Mouse (Mus musculus) MEL (cell line): ENCODE measurements around the gene Gm11273. TPM values are rescaled to one million over a fixed set of nuclear protein-coding genes. Genes with fewer than 3 reads are reported as not detected.

Experiments
- DNase-seq: peaks from one replicate; pipeline ENCODE4 v3.0.0; 2011; ENCODE audit warnings: low read depth, low spot score
- H3K27ac ChIP-seq: 2 replicates; pipeline ENCODE4 v1.5.1; 2012; ENCODE audit warnings: low read depth, mild to moderate bottlenecking, control low read depth, low read length, moderate library complexity; ENCODE audit not compliant: control insufficient read depth
- H3K27me3 ChIP-seq, 2 experiments: fragments of 150-350 bp in 1 of 2; sonication (generic) in 1 of 2; 2 replicates each; pipeline ENCODE4 v1.6.1; 2012; ENCODE audit warnings: low read length in 2 of 2, mild to moderate bottlenecking in 2 of 2, improper control_type of control experiment in 1 of 2, moderate library complexity in 1 of 2; ENCODE audit not compliant: insufficient read depth in 2 of 2, control insufficient read depth in 1 of 2
- H3K36me3 ChIP-seq, 2 experiments: 2 replicates each; pipeline ENCODE4 v1.6.1; 2012 to 2014; ENCODE audit warnings: low read length in 2 of 2, improper control_type of control experiment in 1 of 2, inconsistent platforms in 1 of 2, mild to moderate bottlenecking in 1 of 2; ENCODE audit not compliant: insufficient read depth in 2 of 2, control insufficient read depth in 1 of 2
- H3K4me1 ChIP-seq, 2 experiments: fragments of 150-350 bp in 1 of 2; sonication (generic) in 1 of 2; 2 replicates each; pipeline ENCODE4 v1.6.1; 2012; ENCODE audit warnings: low read length in 2 of 2, improper control_type of control experiment in 1 of 2, mild to moderate bottlenecking in 1 of 2; ENCODE audit not compliant: insufficient read depth in 2 of 2, control insufficient read depth in 1 of 2
- H3K4me3 ChIP-seq, 2 experiments: fragments of 150-350 bp in 1 of 2; sonication (generic) in 1 of 2; 2 replicates each; pipeline ENCODE4 v1.5.1; 2012; ENCODE audit warnings: low read depth in 2 of 2, low read length in 2 of 2, mild to moderate bottlenecking in 2 of 2, moderate library complexity in 2 of 2, control low read depth in 1 of 2, improper control_type of control experiment in 1 of 2; ENCODE audit not compliant: control insufficient read depth in 1 of 2, insufficient read depth in 1 of 2
- H3K79me2 ChIP-seq: 2 replicates; pipeline ENCODE4 v1.6.1; 2012; ENCODE audit warnings: mild to moderate bottlenecking, low read length, moderate library complexity; ENCODE audit not compliant: control insufficient read depth, poor library complexity, insufficient read depth
- H3K9ac ChIP-seq: 2 replicates; pipeline ENCODE4 v1.6.1; 2012; ENCODE audit warnings: low read depth, mild to moderate bottlenecking, control low read depth, low read length, moderate library complexity; ENCODE audit not compliant: control insufficient read depth, poor library complexity, severe bottlenecking
- H3K9me3 ChIP-seq: fragments of 150-350 bp; sonication (generic); replicated peaks from 2 replicates; pipeline ENCODE4 v1.6.1; 2012; ENCODE audit warnings: mild to moderate bottlenecking, low read length, improper control_type of control experiment, moderate library complexity; ENCODE audit not compliant: insufficient read depth
- CHD1 ChIP-seq: IDR thresholded peaks from 2 replicates; pipeline ENCODE4 v1.6.1; 2012; ENCODE audit warnings: low read depth, mild to moderate bottlenecking, inconsistent platforms, low read length, improper control_type of control experiment
- CHD2 ChIP-seq: IDR thresholded peaks from 2 replicates; pipeline ENCODE4 v1.6.1; 2011; ENCODE audit warnings: low read length, improper control_type of control experiment
- CTCF ChIP-seq, 3 experiments: IDR thresholded peaks in 2 of 3; conservative IDR thresholded peaks in 1 of 3; 2 replicates each; pipeline ENCODE4 v1.5.1; 2011 to 2012; ENCODE audit warnings: low read length in 3 of 3, low read depth in 2 of 3, mild to moderate bottlenecking in 2 of 3, improper control_type of control experiment in 1 of 3, inconsistent platforms in 1 of 3, mixed read lengths in 1 of 3, moderate library complexity in 1 of 3; ENCODE audit not compliant: control insufficient read depth in 1 of 3, insufficient read depth in 1 of 3, poor library complexity in 1 of 3, severe bottlenecking in 1 of 3
- E2F4 ChIP-seq: IDR thresholded peaks from 2 replicates; pipeline ENCODE4 v1.6.1; 2011; ENCODE audit warnings: low read depth, low read length, improper control_type of control experiment, borderline replicate concordance
- ELF1 ChIP-seq: IDR thresholded peaks from 2 replicates; pipeline ENCODE4 v1.6.1; 2014; ENCODE audit warnings: low read depth, mild to moderate bottlenecking, inconsistent platforms, low read length, improper control_type of control experiment, moderate library complexity
- GABPA ChIP-seq: IDR thresholded peaks from 2 replicates; pipeline ENCODE4 v1.6.1; 2012; ENCODE audit warnings: low read depth, mild to moderate bottlenecking, inconsistent platforms, low read length, improper control_type of control experiment, moderate library complexity
- GATA1 ChIP-seq: IDR thresholded peaks from 2 replicates; pipeline ENCODE4 v1.6.1; 2011; ENCODE audit warnings: low read depth, low read length, improper control_type of control experiment
- HCFC1 ChIP-seq: IDR thresholded peaks from 2 replicates; pipeline ENCODE4 v1.6.1; 2012; ENCODE audit warnings: low read depth, mild to moderate bottlenecking, inconsistent platforms, low read length, improper control_type of control experiment, moderate library complexity
- JUND ChIP-seq: IDR thresholded peaks from 2 replicates; pipeline ENCODE4 v1.6.1; 2011; ENCODE audit warnings: low read depth, mild to moderate bottlenecking, improper control_type of control experiment, low read length
- MXI1 ChIP-seq: IDR thresholded peaks from 2 replicates; pipeline ENCODE4 v1.6.1; 2011; ENCODE audit warnings: mild to moderate bottlenecking, low read depth, low read length, improper control_type of control experiment
- NRF1 ChIP-seq: IDR thresholded peaks from 2 replicates; pipeline ENCODE4 v1.6.1; 2014; ENCODE audit warnings: low read depth, mild to moderate bottlenecking, inconsistent platforms, low read length, improper control_type of control experiment, moderate library complexity; ENCODE audit not compliant: poor library complexity, insufficient read depth, severe bottlenecking
- POLR2A ChIP-seq, 2 experiments: IDR thresholded peaks; 2 replicates each; pipeline ENCODE4 v1.6.1; 2011 to 2012; ENCODE audit warnings: low read length in 2 of 2, mild to moderate bottlenecking in 2 of 2, control low read depth in 1 of 2, improper control_type of control experiment in 1 of 2, low read depth in 1 of 2, moderate library complexity in 1 of 2; ENCODE audit not compliant: control insufficient read depth in 1 of 2, insufficient read depth in 1 of 2, poor library complexity in 1 of 2
- POLR2AphosphoS2 ChIP-seq: IDR thresholded peaks from 2 replicates; pipeline ENCODE4 v1.6.1; 2011; ENCODE audit warnings: low read length, improper control_type of control experiment
- POLR2AphosphoS5 ChIP-seq: IDR thresholded peaks from 2 replicates; pipeline ENCODE4 v1.6.1; 2012; ENCODE audit warnings: low read depth, borderline replicate concordance, mild to moderate bottlenecking, inconsistent platforms, low read length, moderate library complexity, mixed read lengths
- RAD21 ChIP-seq: IDR thresholded peaks from 2 replicates; pipeline ENCODE4 v1.6.1; 2011; ENCODE audit warnings: mild to moderate bottlenecking, low read depth, low read length, improper control_type of control experiment
- SIN3A ChIP-seq: IDR thresholded peaks from 2 replicates; pipeline ENCODE4 v1.6.1; 2012; ENCODE audit warnings: low read length, improper control_type of control experiment, inconsistent platforms
- TAL1 ChIP-seq: IDR thresholded peaks from 2 replicates; pipeline ENCODE4 v1.6.1; 2012; ENCODE audit warnings: mild to moderate bottlenecking, inconsistent platforms, low read length, moderate library complexity, mixed read lengths
- USF1 ChIP-seq: IDR thresholded peaks from 2 replicates; pipeline ENCODE4 v1.6.1; 2014; ENCODE audit warnings: low read depth, mild to moderate bottlenecking, inconsistent platforms, low read length, improper control_type of control experiment, moderate library complexity
- USF2 ChIP-seq, 2 experiments: IDR thresholded peaks; 2 replicates each; pipeline ENCODE4 v1.6.1; 2011 to 2012; ENCODE audit warnings: improper control_type of control experiment in 2 of 2, low read length in 2 of 2, borderline replicate concordance in 1 of 2, inconsistent platforms in 1 of 2, low read depth in 1 of 2, mild to moderate bottlenecking in 1 of 2; ENCODE audit not compliant: insufficient read depth in 1 of 2
- ZKSCAN1 ChIP-seq: IDR thresholded peaks from 2 replicates; pipeline ENCODE4 v1.6.1; 2012; ENCODE audit warnings: low read depth, mild to moderate bottlenecking, inconsistent platforms, low read length, improper control_type of control experiment, moderate library complexity
- ZMIZ1 ChIP-seq: IDR thresholded peaks from 2 replicates; pipeline ENCODE4 v1.6.1; 2012; ENCODE audit warnings: low read depth, mild to moderate bottlenecking, inconsistent platforms, low read length, improper control_type of control experiment, moderate library complexity
- ZNF384 ChIP-seq: IDR thresholded peaks from 2 replicates; pipeline ENCODE4 v1.6.1; 2012; ENCODE audit warnings: low read depth, mild to moderate bottlenecking, inconsistent platforms, low read length, improper control_type of control experiment
- polyA plus RNA-seq, 2 experiments: library from polyadenylated mRNA; stranded (reverse) in 1 of 2; unstranded in 1 of 2; fragments of >175 nt in 1 of 2; fragments of >200 nt in 1 of 2; gene quantifications; 2 replicates each; pipeline versions ENCODE4 v1.2.1 to v1.2.4; 2012; ENCODE audit warnings: low replicate concordance in 2 of 2, low read depth in 1 of 2; ENCODE audit not compliant: insufficient read length in 2 of 2, insufficient read depth in 1 of 2, missing spikeins in 1 of 2
- total RNA-seq: library from RNA; depleted of rRNA; stranded (reverse); fragments of 300-350 nt; gene quantifications from 2 replicates; pipeline ENCODE4 v1.2.3, GENCODE M21; 2012

Gene Gm11273
- total and polyA plus RNA-seq, 3 experiments: 32.5 to 306 TPM; not detected in 1

DNA sequence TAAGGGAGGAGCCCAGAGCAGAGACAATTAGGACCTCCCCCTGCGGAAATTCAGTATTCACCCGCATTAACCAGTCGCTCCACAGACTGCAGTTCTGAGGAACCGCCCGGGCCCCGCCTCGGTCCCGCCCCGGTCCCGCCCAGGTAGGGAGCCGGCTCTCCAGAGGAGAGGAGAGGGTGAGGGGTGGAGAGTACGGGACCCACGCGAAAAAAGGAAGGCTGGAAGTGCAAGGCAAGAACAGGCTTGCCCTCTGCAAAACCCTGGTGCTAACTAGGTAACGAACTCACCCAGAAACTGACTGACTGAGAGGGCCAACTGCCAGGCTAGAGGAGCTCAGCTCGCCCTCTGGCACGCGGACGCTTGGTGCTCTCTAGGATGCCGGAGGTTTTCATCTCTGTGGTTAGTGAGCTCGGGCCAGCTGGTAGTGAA, 5.0 kb upstream of the Gm11273 start (continued):
- TF ChIP-seq CHD2 (no peak), JUND (no peak), ZMIZ1 (no peak), POLR2AphosphoS2 (no peak), GATA1 (no peak), RAD21 (no peak), CTCF (IDR thresholded peaks at IDR 0.05 in 2 of 3, conservative IDR thresholded peaks at IDR 0.05 in 1 of 3; ENCODE audit: control insufficient read depth in 1 of 3, insufficient read depth in 1 of 3, low read depth in 2 of 3, low read length in 3 of 3, poor library complexity in 1 of 3, severe bottlenecking in 1 of 3) (no peak), POLR2AphosphoS5 (no peak), NRF1 (no peak), E2F4 (no peak), USF1 (no peak), SIN3A (peak; percentile 55; the same call in 1 of the 2 replicates), ZKSCAN1 (no peak), CHD1 (no peak), ELF1 (0 out of 2 replicates have a peak, but pooled peaks have one; percentile 25), GABPA (no peak)

DNA sequence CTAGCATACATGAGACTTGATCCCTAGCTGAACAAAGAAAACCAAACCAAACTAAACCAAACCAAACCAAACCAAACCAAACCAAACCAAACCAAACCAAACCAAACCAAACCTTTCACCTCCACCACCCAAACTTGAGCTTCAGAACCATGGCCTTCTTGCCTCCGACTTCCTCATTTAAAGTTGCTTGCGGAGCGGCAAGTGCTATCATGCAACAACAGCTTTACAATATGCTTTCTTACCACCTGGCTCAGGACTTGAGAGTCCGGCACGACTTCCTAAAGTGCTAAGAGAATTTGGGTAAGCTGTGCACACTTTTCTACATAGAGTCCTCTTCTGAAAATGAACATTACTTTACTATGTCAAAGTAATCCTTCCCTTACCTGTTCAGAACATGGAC, 1.1 kb upstream of the Gm11273 start:
- H3K9me3 ChIP-seq: no peaks in the 10 kb centered on the region
- TF ChIP-seq HCFC1 (no peak), E2F4 (no peak), TAL1 (peak; percentile 15; the same call in 1 of the 2 replicates)
- H3K9ac ChIP-seq: no peak overlapping the region
- peak; percentile 57 for DNase-seq
- H3K79me2 ChIP-seq: no peaks in the 10 kb centered on the region; the same call in 1 of the 2 replicates
- H3K36me3 ChIP-seq: peaks cover 0 to 5% of the 10 kb centered on the region in 2 experiments; a peak in 2 of 4 replicates
- peaks cover 0 to 2% of the 10 kb centered on the region in 2 experiments; a peak in 1 of 4 replicates for H3K27me3 ChIP-seq
- peaks cover 0 to 3% of the 10 kb centered on the region in 2 experiments; a peak in 2 of 4 replicates for H3K4me1 ChIP-seq
- no peak overlapping the region for H3K27ac ChIP-seq
- no peak overlapping the region for H3K4me3 ChIP-seq

DNA sequence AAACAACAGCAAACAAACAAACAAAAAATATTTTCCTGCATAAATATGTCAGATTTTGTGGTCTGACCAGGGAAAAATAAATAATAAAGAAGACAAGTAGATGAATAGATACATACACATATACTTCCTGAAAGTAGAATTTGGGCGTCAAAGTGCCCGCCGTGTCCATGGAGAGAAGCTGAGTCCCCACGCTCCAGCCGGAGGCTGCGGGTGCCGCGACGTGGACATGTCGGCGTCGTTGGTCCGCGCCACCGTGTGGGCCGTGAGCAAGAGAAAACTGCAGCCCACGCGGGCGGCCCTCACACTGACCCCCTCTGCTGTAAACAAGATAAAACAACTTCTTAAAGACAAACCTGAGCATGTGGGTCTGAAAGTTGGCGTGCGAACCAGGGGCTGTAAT, 6.1 kb downstream of the Gm11273 start, which contains the start of gene AK157302:
Gene AK157302, plus strand, starts transcription at position 144 of the 400 bp plus-strand sequence.
- no peak for DNase-seq
- Histone ChIP-seq H3K4me3 (no peak within 1 kb of the TSS), H3K9ac (no peak within 1 kb of the TSS), H3K27me3 (peaks cover 0 to 3% of the 10 kb centered on the region in 2 experiments; a peak in 2 of 4 replicates), H3K79me2 (no peaks in the 10 kb centered on the region)
- TF ChIP-seq POLR2A (IDR thresholded peaks at IDR 0.05; ENCODE audit: control insufficient read depth in 1 of 2, insufficient read depth in 1 of 2, low read depth in 1 of 2, low read length in 2 of 2, poor library complexity in 1 of 2): no peak
- no peak for TF ChIP-seq CHD1
- no peak for TF ChIP-seq USF2 (IDR thresholded peaks at IDR 0.05; ENCODE audit: borderline replicate concordance in 1 of 2, insufficient read depth in 1 of 2, low read depth in 1 of 2, low read length in 2 of 2)
- TF ChIP-seq CHD2: no peak
- no peak for TF ChIP-seq MXI1
- TF ChIP-seq ZNF384: no peak
- no peak for TF ChIP-seq GABPA
- no peak for TF ChIP-seq POLR2AphosphoS2
- TF ChIP-seq, all 39 proteins: peak for 0
- Histone ChIP-seq H3K4me1 (no peaks in the 10 kb centered on the region), H3K36me3 (no peaks in the 10 kb centered on the region), H3K9me3 (no peaks in the 10 kb centered on the region), H3K27ac (no peak within 1 kb of the TSS)
